ENCODE assay signal across 7 mouse cellular contexts in the genomic region with DNA sequence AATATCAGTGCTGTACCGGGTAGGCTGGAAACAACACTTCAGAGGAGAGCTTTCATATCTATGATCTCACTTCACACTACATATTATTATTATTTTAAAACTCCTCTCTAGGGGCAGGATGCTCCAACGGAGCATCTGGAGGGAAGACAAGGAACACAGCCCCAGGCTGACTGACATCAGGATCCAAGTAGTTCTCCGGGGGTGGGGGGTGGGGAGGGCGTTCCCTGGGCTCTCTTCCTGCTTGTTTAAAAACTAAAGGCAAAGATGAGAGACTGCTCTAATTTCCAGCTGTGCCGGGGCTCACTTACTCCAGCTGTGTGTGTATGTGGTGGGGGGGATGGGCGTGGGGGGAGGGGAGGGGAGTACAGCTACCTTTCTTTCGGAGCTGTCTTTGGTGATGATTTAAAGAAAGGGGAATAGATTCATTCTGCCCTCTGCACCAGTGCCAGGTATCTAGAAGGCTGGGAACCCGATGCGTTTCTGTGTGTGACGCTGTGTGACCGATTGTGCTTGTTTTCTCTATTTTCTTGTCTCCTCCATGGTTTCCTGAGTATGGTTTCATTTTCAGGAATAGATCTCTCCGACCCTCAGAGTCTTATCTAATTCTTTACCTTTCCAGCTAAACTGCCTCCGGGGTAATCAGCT. TPM values are rescaled to one million over a fixed set of nuclear protein-coding genes. Genes with fewer than 3 reads are reported as not detected.
DNase-seq lines count a peak whose midpoint lies in the region; ATAC-seq and TF ChIP-seq lines count a peak whose summit lies in the region.

No protein-coding gene starts in this region.

- TF ChIP-seq POLR2A in CH12.LX (IDR thresholded peaks at IDR 0.05; ENCODE audit: low read depth, low read length) = no peak
- no peak for TF ChIP-seq POLR2A in liver, adult 2 months (IDR thresholded peaks at IDR 0.05; ENCODE audit: extremely low read depth, insufficient read depth, low read length)

- dilution Hi-C loops in CH12.LX (cut with MboI; ENCODE audit: extremely low pct_ligation_motif_present, extremely low pct_unique_long_range_greater_than_20kb, low sequenced_read_pairs) = no loop called here

- no peak for ATAC-seq in heart, embryonic 12.5 days (ENCODE audit: insufficient number of reproducible peaks, low FRiP score)

- no peaks in the 10 kb centered on the region for H3K79me2 ChIP-seq in CH12.LX (replicated peaks; ENCODE audit: control insufficient read depth, extremely low read depth, insufficient read depth, poor library complexity, severe bottlenecking)
- H3K79me2 ChIP-seq in liver, adult 2 months (ENCODE audit: control insufficient read depth, insufficient read depth, low read length) = no peaks in the 10 kb centered on the region

- no peak for TF ChIP-seq RAD21 in CH12.LX (IDR thresholded peaks at IDR 0.05; ENCODE audit: low read depth, low read length)

- no peak for TF ChIP-seq CTCF in CH12.LX (conservative IDR thresholded peaks at IDR 0.05 in 1 of 2, IDR thresholded peaks at IDR 0.05 in 1 of 2; ENCODE audit: low read depth in 2 of 2, low read length in 2 of 2)
- TF ChIP-seq CTCF in liver, adult 2 months (IDR thresholded peaks at IDR 0.05; ENCODE audit: low read depth, low read length) = no peak

- peaks cover 1% of the 10 kb centered on the region for H3K27me3 ChIP-seq in CH12.LX (replicated peaks)
- no peaks in the 10 kb centered on the region for H3K27me3 ChIP-seq in heart, embryonic 12.5 days (replicated peaks)
- H3K27me3 ChIP-seq in liver, adult 2 months (ENCODE audit: control insufficient read depth, insufficient read depth, low read length) = no peaks in the 10 kb centered on the region

- no peaks in the 10 kb centered on the region for H3K36me3 ChIP-seq in CH12.LX (replicated peaks in 1 of 2; ENCODE audit: control insufficient read depth in 1 of 2, insufficient read depth in 1 of 2, low read length in 1 of 2)
- H3K36me3 ChIP-seq in heart, embryonic 12.5 days = no peaks in the 10 kb centered on the region
- no peaks in the 10 kb centered on the region for H3K36me3 ChIP-seq in liver, adult 2 months (ENCODE audit: control insufficient read depth, insufficient read depth, low read length)

- H3K9ac ChIP-seq in CH12.LX (ENCODE audit: insufficient read depth, low read depth) = peak overlapping the region; percentile 73
- peak overlapping the region; percentile 70 for H3K9ac ChIP-seq in heart, embryonic 12.5 days
- H3K9ac ChIP-seq in liver, adult 2 months (ENCODE audit: low read depth, low read length) = no peak overlapping the region

- peak overlapping the region; percentile 83 for H3K4me2 ChIP-seq in CH12.LX (ENCODE audit: insufficient read depth, low read depth, poor library complexity, severe bottlenecking)
- H3K4me2 ChIP-seq in heart, embryonic 12.5 days = peak overlapping the region; percentile 79

- H3K4me3 ChIP-seq in CH12.LX (replicated peaks in 1 of 3; ENCODE audit: low read depth in 2 of 3, low read length in 2 of 3, poor library complexity in 1 of 3) = peak overlapping the region; percentile 45 to 62 (median 50)
- H3K4me3 ChIP-seq in heart, embryonic 12.5 days = peak overlapping the region; percentile 48
- peak overlapping the region; percentile 48; the same call in 1 of the 2 replicates for H3K4me3 ChIP-seq in liver, adult 2 months (ENCODE audit: insufficient read depth, low read depth, low read length)

- DNase-seq in CH12.LX (ENCODE audit: extremely low read depth) (peak; percentile 21), ZHBTc4 (ENCODE audit: low read depth, low spot score) (peak; percentile 82)
- no peak for DNase-seq in liver, adult 2 months (ENCODE audit: extremely low read depth, low read depth, low spot score)
- DNase-seq in retina, postnatal 1 day = peak; percentile 19
- DNase-seq in cerebellum, postnatal 36 days = no peak
- DNase-seq in Muller cell, postnatal 12 days (ENCODE audit: inconsistent ontology term) = no peak

- 8% methylated on average over 13 of the region's 13 CpGs for WGBS in heart, embryonic 12.5 days
- WGBS in liver, adult 2 months = 12% methylated on average over 13 of the region's 13 CpGs

- in situ Hi-C loops in CH12.LX (cut with MboI; ENCODE audit: low pct_ligation_motif_present, low pct_unique_long_range_greater_than_20kb, low sequenced_read_pairs) = loop anchor here (10.0 kb wide), 1 partner anchor 73 kb away; no protein-coding TSS in a partner anchor

- no peak for TF ChIP-seq EP300 in CH12.LX (IDR thresholded peaks at IDR 0.05; ENCODE audit: low read length)

- no peak overlapping the region for H3K27ac ChIP-seq in CH12.LX (ENCODE audit: insufficient read depth, low read depth)
- H3K27ac ChIP-seq in heart, embryonic 12.5 days (ENCODE audit: poor library complexity, severe bottlenecking) = no peak overlapping the region
- no peak overlapping the region for H3K27ac ChIP-seq in liver, adult 2 months (replicated peaks; ENCODE audit: insufficient read depth, low read depth, low read length)

- no peaks in the 10 kb centered on the region for H3K9me3 ChIP-seq in CH12.LX (replicated peaks; ENCODE audit: low read length)
- no peaks in the 10 kb centered on the region for H3K9me3 ChIP-seq in heart, embryonic 12.5 days (replicated peaks)

- peaks cover 3 to 25% of the 10 kb centered on the region in 2 experiments for H3K4me1 ChIP-seq in CH12.LX (ENCODE audit: control insufficient read depth in 1 of 2, insufficient read depth in 2 of 2)
- H3K4me1 ChIP-seq in heart, embryonic 12.5 days (replicated peaks) = peaks cover 13% of the 10 kb centered on the region
- H3K4me1 ChIP-seq in liver, adult 2 months (ENCODE audit: control insufficient read depth, insufficient read depth, low read length) = no peaks in the 10 kb centered on the region; the same call in 1 of the 2 replicates

TF ChIP-seq in CH12.LX, 34 proteins besides CTCF, POLR2A, EP300 and RAD21:
- TF ChIP-seq CHD1 (IDR thresholded peaks at IDR 0.05; ENCODE audit: low read depth, low read length) = no peak
- TF ChIP-seq USF1 (IDR thresholded peaks at IDR 0.05; ENCODE audit: low read depth, low read length) = no peak
- TF ChIP-seq ETS1 (conservative IDR thresholded peaks at IDR 0.05; ENCODE audit: low read depth, low read length) = 0 out of 2 replicates have a peak, but pooled peaks have one; percentile 16
- no peak for TF ChIP-seq MXI1 (IDR thresholded peaks at IDR 0.05; ENCODE audit: low read depth, low read length)
- TF ChIP-seq HCFC1 (IDR thresholded peaks at IDR 0.05; ENCODE audit: low read depth, low read length) = 0 out of 2 replicates have a peak, but pooled peaks have one; percentile 9
- no peak for TF ChIP-seq MAX (IDR thresholded peaks at IDR 0.05; ENCODE audit: low read length)
- no peak for TF ChIP-seq KAT2A (IDR thresholded peaks at IDR 0.05; ENCODE audit: insufficient replicate concordance, low read length)
- no peak for TF ChIP-seq NELFE (IDR thresholded peaks at IDR 0.05; ENCODE audit: low read depth, low read length)
- TF ChIP-seq SMC3 (IDR thresholded peaks at IDR 0.05; ENCODE audit: low read depth, low read length) = no peak
- no peak for TF ChIP-seq ZC3H11A (IDR thresholded peaks at IDR 0.05; ENCODE audit: low read depth, low read length)
- TF ChIP-seq CHD2 (IDR thresholded peaks at IDR 0.05; ENCODE audit: low read length) = peak; percentile 92
- no peak for TF ChIP-seq ELF1 (IDR thresholded peaks at IDR 0.05; ENCODE audit: low read depth, low read length)
- TF ChIP-seq JUN (IDR thresholded peaks at IDR 0.05; ENCODE audit: insufficient read depth, low read depth, low read length) = no peak
- no peak for TF ChIP-seq BHLHE40 (IDR thresholded peaks at IDR 0.05; ENCODE audit: low read depth, low read length)
TF ChIP-seq in CH12.LX: peak in this region for 3.

RNA-seq across cellular contexts. Expression of a gene that starts 5.8 kb away (rescaled TPM):
- total RNA-seq in CH12.LX (2012; rRNA removed) (not detected in 2 replicates), CH12.LX (2014; rRNA removed) (not detected in 2 replicates)
- 0.23 TPM in 1 of 2 replicates, not detected in the other for polyA plus RNA-seq in CH12.LX (2012; ENCODE audit: insufficient read length, low read depth)
- polyA plus RNA-seq in heart, embryonic 12.5 days (2016; fragmentation: Nextera tagmentation; extraction: Ambion mirVana) = not detected in 2 replicates
- total RNA-seq in liver, adult 2 months (2014; rRNA removed) = not detected in 2 replicates
- not detected in 2 replicates for polyA plus RNA-seq in liver, adult 2 months (2012; rRNA removed)

RNA-seq across cellular contexts. Expression of a gene that starts 34.6 kb away (rescaled TPM):
- total RNA-seq in CH12.LX (2012; rRNA removed) (29.0 and 33.5 TPM in 2 replicates), CH12.LX (2014; rRNA removed) (34.1 and 37.2 TPM in 2 replicates)
- 41.8 and 51.7 TPM in 2 replicates for polyA plus RNA-seq in CH12.LX (2012; ENCODE audit: insufficient read length, low read depth)
- 10.4 and 11.4 TPM in 2 replicates for polyA plus RNA-seq in heart, embryonic 12.5 days (2016; fragmentation: Nextera tagmentation; extraction: Ambion mirVana)
- total RNA-seq in liver, adult 2 months (2014; rRNA removed) = 2.1 and 2.9 TPM in 2 replicates
- polyA plus RNA-seq in liver, adult 2 months (2012; rRNA removed) = 0.51 and 1.1 TPM in 2 replicates

Comparison
In these comparisons a context has a peak if more than half of its experiments do, and no peak if none do; other contexts are left out.
1. DNase-seq: peak in CH12.LX (single experiment), ZHBTc4 (single experiment) and retina, postnatal 1 day (single experiment); none in liver, adult 2 months (single experiment), cerebellum, postnatal 36 days (0 of 2) and Muller cell, postnatal 12 days (single experiment).
2. Peak in every context shown above with its lines, with median percentiles within 50 percentile points of each other: H3K4me3 ChIP-seq.